Mouse (Mus musculus) spleen, adult 2 months (tissue): ENCODE data around the gene Ncs1. TPM values are rescaled to one million over a fixed set of nuclear protein-coding genes. Genes with fewer than 3 reads are reported as not detected.

Experiments
- DNase-seq, 2 experiments: peaks; one replicate each; pipeline versions ENCODE4 v3.0.0 to v3.0.0-alpha.2; 2012 to 2021; ENCODE audit warnings: low spot score in 2 of 2, low read depth in 1 of 2
- H3K27ac ChIP-seq: fragments of 200-500 bp; 2 replicates; pipeline ENCODE4 v1.5.1; 2012; ENCODE audit warnings: low read length, inconsistent platforms; ENCODE audit not compliant: insufficient read depth
- H3K27me3 ChIP-seq: fragments of 200-500 bp; 2 replicates; pipeline ENCODE4 v1.6.1; 2012; ENCODE audit warnings: mild to moderate bottlenecking, moderate library complexity, low read length, inconsistent platforms; ENCODE audit not compliant: control insufficient read depth, insufficient read depth
- H3K36me3 ChIP-seq: fragments of 200-500 bp; 2 replicates; pipeline ENCODE4 v1.6.1; 2012; ENCODE audit warnings: mild to moderate bottlenecking, low read length, inconsistent platforms; ENCODE audit not compliant: control insufficient read depth, insufficient read depth
- H3K4me1 ChIP-seq: fragments of 200-500 bp; 2 replicates; pipeline ENCODE4 v1.6.1; 2011; ENCODE audit warnings: inconsistent platforms; ENCODE audit not compliant: control insufficient read depth, insufficient read depth, insufficient read length
- H3K4me3 ChIP-seq: fragments of 200-500 bp; 2 replicates; pipeline ENCODE4 v1.5.1; 2011; ENCODE audit warnings: mild to moderate bottlenecking, inconsistent platforms; ENCODE audit not compliant: insufficient read depth, insufficient read length; ENCODE audit errors: extremely low read depth
- CTCF ChIP-seq: fragments of 200-500 bp; IDR thresholded peaks from 2 replicates; pipeline ENCODE4 v1.5.1; 2011; ENCODE audit warnings: mild to moderate bottlenecking, inconsistent platforms; ENCODE audit not compliant: insufficient read depth, insufficient read length, insufficient replicate concordance; ENCODE audit errors: extremely low read depth
- POLR2A ChIP-seq: fragments of 200-500 bp; IDR thresholded peaks from 2 replicates; pipeline ENCODE4 v1.6.1; 2011; ENCODE audit warnings: low read depth, low read length, inconsistent platforms
- WGBS: fragments of 180-500 bp; shearing (Covaris S2); methylation state at CpG from one replicate; pipeline ENCODE4 v1.1.7; 2018; 5-methylcytosine and 5-hydroxymethylcytosine counted together
- polyA plus RNA-seq: library from polyadenylated mRNA; depleted of rRNA; stranded (reverse); fragments of >200 nt; gene quantifications from 2 replicates; pipeline ENCODE4 v1.2.3, GENCODE M21; 2012; rRNA removed

The Ncs1 gene
- polyA plus RNA-seq, 1 experiment = 1.3 TPM

- H3K36me3 ChIP-seq = no peaks in the 10 kb centered on the region
- H3K4me1 ChIP-seq = no peaks in the 10 kb centered on the region
- no peak overlapping the region for H3K27ac ChIP-seq
- TF ChIP-seq POLR2A = no peak
- TF ChIP-seq CTCF = no peak
- no peak for DNase-seq
- WGBS = 76% methylated on average over 8 of the region's 8 CpGs
- H3K4me3 ChIP-seq = no peak overlapping the region
- no peaks in the 10 kb centered on the region for H3K27me3 ChIP-seq
Observed at GRCm38 (mm10) chr2:31341726-31342535, 96.3 kb downstream of the Ncs1 start.

Other genes starting within 250 kb of the Ncs1 start
- gene Fnbp1, start 103.8 kb upstream of the Ncs1 start, polyA plus RNA-seq = 78.7 and 92.4 TPM in 2 replicates
- 15.0 and 15.1 TPM in 2 replicates for gene Gpr107, start 93.5 kb upstream of the Ncs1 start, polyA plus RNA-seq
- 1.1 and 1.2 TPM in 2 replicates for gene Hmcn2, start 68.6 kb downstream of the Ncs1 start, polyA plus RNA-seq
- 17.5 and 18.9 TPM in 2 replicates for gene Ass1, start 224.4 kb downstream of the Ncs1 start, polyA plus RNA-seq